Mouse (Mus musculus): ENCODE measurements at regions not wholly inside any gene's neighbourhood (a gene's known extent, or its start where the extent isn't known, plus 50 kb on each side); places are given as distances from the start of the nearest gene placed in this dataset.

DNA sequence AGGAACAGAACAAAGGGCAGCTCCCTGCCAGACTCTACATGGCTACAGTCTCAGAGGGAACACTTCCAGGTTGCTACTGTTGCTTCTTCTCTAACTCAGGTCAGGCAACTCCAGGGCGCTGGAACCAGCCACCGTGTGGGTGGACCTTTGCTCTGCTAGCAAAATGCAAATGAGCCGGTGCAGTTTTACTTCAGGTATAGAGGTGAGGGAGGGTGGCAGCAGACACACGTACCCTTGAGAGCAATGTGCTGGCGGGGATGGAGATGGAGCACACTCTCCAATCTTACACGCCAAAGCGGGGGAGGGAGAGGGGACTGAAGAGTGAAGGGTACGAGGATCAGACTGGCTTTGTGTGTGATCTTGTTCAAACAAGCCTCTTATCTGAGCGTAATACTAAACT lies 68.8 kb upstream of the Epcam start:
- H3K4me3 ChIP-seq (ENCODE audit: extremely low read depth, insufficient read depth, insufficient read length) = no peak overlapping the region
- no peaks in the 10 kb centered on the region for H3K4me1 ChIP-seq (ENCODE audit: control insufficient read depth, insufficient read depth, insufficient read length)
- TF ChIP-seq POLR2A (IDR thresholded peaks at IDR 0.05; ENCODE audit: low read depth, low read length) = no peak
- no peak for TF ChIP-seq CTCF (IDR thresholded peaks at IDR 0.05; ENCODE audit: extremely low read depth, insufficient read depth, insufficient read length, insufficient replicate concordance)
- no peak for DNase-seq (ENCODE audit: low read depth in 1 of 2, low spot score in 2 of 2)
- H3K36me3 ChIP-seq (ENCODE audit: control insufficient read depth, insufficient read depth, low read length) = no peaks in the 10 kb centered on the region
- WGBS = 75% methylated on average over 9 of the region's 9 CpGs
- no peak overlapping the region for H3K27ac ChIP-seq (ENCODE audit: insufficient read depth, low read length)
- no peaks in the 10 kb centered on the region for H3K27me3 ChIP-seq (ENCODE audit: control insufficient read depth, insufficient read depth, low read length)

DNA sequence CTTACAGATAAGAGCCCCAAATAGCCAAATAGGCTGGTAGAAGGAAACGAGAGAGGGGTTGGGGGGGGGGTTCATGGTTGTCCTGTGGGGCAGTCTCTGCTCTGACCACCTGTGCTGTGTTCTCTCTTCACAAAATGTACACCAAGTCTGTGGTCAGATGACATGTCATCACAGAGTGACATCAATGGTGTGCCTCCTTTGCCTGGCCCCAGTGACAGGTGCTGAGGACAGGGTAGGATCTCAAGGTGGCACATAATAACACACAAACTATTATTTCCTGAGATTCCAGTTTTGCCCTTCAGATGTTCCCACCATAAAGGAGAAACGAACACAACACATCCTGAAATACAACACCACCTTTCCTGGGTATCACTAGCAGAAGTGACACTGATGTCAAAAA lies 68.3 kb upstream of the Epcam start:
- WGBS = 46% methylated on average over 2 of the region's 2 CpGs
- no peaks in the 10 kb centered on the region for H3K4me1 ChIP-seq (ENCODE audit: control insufficient read depth, insufficient read depth, insufficient read length)
- TF ChIP-seq CTCF (IDR thresholded peaks at IDR 0.05; ENCODE audit: extremely low read depth, insufficient read depth, insufficient read length, insufficient replicate concordance) = no peak
- no peak for TF ChIP-seq POLR2A (IDR thresholded peaks at IDR 0.05; ENCODE audit: low read depth, low read length)
- H3K4me3 ChIP-seq (ENCODE audit: extremely low read depth, insufficient read depth, insufficient read length) = no peak overlapping the region
- no peaks in the 10 kb centered on the region for H3K27me3 ChIP-seq (ENCODE audit: control insufficient read depth, insufficient read depth, low read length)
- no peak overlapping the region for H3K27ac ChIP-seq (ENCODE audit: insufficient read depth, low read length)
- no peak for DNase-seq (ENCODE audit: low read depth in 1 of 2, low spot score in 2 of 2)
- H3K36me3 ChIP-seq (ENCODE audit: control insufficient read depth, insufficient read depth, low read length) = no peaks in the 10 kb centered on the region

DNA sequence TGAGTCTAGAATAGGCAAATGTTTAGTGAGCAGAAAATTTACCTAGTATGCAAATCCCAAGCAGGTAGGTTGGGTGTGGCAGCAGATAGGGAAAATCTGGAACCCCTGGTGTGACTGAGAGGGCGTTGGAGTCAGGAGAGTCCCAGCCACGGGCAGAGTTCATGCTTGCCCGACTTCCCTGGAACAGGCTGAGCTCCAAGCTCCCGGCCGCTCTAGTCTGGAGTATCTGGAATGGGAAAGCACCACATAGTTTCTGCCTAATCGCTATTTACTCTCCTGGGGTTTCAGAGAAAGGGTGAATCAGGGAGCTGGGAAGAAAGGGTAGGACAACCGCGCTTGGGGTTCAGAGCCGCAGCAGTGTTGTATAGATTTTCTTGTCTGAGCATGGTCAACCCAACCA lies 65.8 kb upstream of the Epcam start:
- DNase-seq (ENCODE audit: low read depth in 1 of 2, low spot score in 2 of 2) = no peak
- no peak overlapping the region for H3K27ac ChIP-seq (ENCODE audit: insufficient read depth, low read length)
- no peaks in the 10 kb centered on the region for H3K4me1 ChIP-seq (ENCODE audit: control insufficient read depth, insufficient read depth, insufficient read length)
- H3K36me3 ChIP-seq (ENCODE audit: control insufficient read depth, insufficient read depth, low read length) = no peaks in the 10 kb centered on the region
- H3K4me3 ChIP-seq (ENCODE audit: extremely low read depth, insufficient read depth, insufficient read length) = no peak overlapping the region
- no peaks in the 10 kb centered on the region for H3K27me3 ChIP-seq (ENCODE audit: control insufficient read depth, insufficient read depth, low read length)
- WGBS = 92% methylated on average over 9 of the region's 9 CpGs
- TF ChIP-seq CTCF (IDR thresholded peaks at IDR 0.05; ENCODE audit: extremely low read depth, insufficient read depth, insufficient read length, insufficient replicate concordance) (no peak), POLR2A (IDR thresholded peaks at IDR 0.05; ENCODE audit: low read depth, low read length) (no peak)

DNA sequence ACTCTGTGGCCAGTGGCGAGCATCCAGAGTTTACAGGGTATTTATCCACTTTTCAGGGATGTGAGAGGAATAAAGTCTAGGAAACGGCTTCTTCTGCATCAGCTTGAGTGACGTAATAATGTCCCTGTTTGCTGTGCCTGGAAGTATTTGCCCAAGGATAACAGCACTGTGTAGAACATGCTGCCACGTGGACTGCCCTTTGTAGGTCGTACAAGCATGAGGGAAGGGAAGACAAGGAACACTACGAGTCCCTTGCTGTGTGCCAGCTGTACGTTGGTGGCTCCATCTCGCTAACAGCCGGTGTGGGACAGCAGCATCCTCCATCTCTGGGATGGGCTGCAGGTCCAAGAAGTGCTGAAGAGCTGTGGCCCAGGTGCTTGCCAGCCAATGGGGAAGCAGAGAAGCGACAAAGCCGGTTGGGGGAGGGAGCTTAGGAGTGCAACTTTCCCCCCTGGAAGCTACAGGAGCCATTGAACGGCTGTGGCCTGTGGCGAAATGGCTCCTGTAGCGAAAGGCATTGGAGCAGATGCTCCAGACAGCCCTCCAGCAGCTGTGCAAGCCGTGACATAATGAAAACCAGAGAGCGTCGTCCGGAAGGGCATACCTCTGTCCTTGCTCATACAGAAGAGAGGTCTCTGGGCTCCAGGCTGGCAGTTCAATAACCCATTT lies 65.0 kb upstream of the Epcam start:
- WGBS = 86% methylated on average over 18 of the region's 18 CpGs
- Histone ChIP-seq H3K27me3 (ENCODE audit: control insufficient read depth, insufficient read depth, low read length) (no peaks in the 10 kb centered on the region), H3K4me1 (ENCODE audit: control insufficient read depth, insufficient read depth, insufficient read length) (no peaks in the 10 kb centered on the region), H3K36me3 (ENCODE audit: control insufficient read depth, insufficient read depth, low read length) (no peaks in the 10 kb centered on the region), H3K4me3 (ENCODE audit: extremely low read depth, insufficient read depth, insufficient read length) (no peak overlapping the region), H3K27ac (ENCODE audit: insufficient read depth, low read length) (no peak overlapping the region)
- DNase-seq (ENCODE audit: low read depth in 1 of 2, low spot score in 2 of 2) = no peak
- TF ChIP-seq POLR2A (IDR thresholded peaks at IDR 0.05; ENCODE audit: low read depth, low read length) (no peak), CTCF (IDR thresholded peaks at IDR 0.05; ENCODE audit: extremely low read depth, insufficient read depth, insufficient read length, insufficient replicate concordance) (no peak)

DNA sequence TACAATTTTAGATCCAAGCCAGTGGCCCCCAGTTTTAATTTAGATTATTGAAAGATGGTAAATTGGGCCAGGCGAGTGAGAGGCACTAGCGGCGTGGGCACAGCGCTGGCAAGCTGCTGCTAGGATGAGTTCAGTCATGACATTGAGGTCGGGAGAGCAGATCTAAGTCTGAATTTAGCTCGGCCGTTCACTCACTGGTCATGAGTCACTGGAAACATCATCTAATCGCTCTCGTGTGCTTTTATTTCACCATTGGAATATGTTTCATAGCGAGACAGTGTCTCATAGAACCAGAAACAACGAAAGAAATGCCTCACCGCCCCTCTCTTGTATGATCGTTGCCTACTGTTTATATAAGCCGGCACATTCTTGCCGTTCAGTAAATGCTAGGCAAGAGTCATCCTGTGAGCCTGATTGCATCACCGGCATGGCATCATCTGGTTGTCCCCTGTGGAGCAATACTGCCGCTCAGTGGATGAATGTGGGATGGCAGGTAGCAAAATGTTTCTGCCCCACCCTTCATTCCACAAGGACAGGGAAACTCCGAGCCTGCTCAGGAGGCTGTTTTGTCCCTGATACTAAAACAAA lies 64.3 kb upstream of the Epcam start:
- no peak overlapping the region for H3K4me3 ChIP-seq (ENCODE audit: extremely low read depth, insufficient read depth, insufficient read length)
- TF ChIP-seq CTCF (IDR thresholded peaks at IDR 0.05; ENCODE audit: extremely low read depth, insufficient read depth, insufficient read length, insufficient replicate concordance) (peak; percentile 97; the same call in 1 of the 2 replicates), POLR2A (IDR thresholded peaks at IDR 0.05; ENCODE audit: low read depth, low read length) (no peak)
- H3K27ac ChIP-seq (ENCODE audit: insufficient read depth, low read length) = no peak overlapping the region
- peak; percentile 67 to 81 for DNase-seq (ENCODE audit: low read depth in 1 of 2, low spot score in 2 of 2)
- H3K4me1 ChIP-seq (ENCODE audit: control insufficient read depth, insufficient read depth, insufficient read length) = no peaks in the 10 kb centered on the region
- 31% methylated on average over 18 of the region's 18 CpGs for WGBS
- no peaks in the 10 kb centered on the region for H3K27me3 ChIP-seq (ENCODE audit: control insufficient read depth, insufficient read depth, low read length)
- H3K36me3 ChIP-seq (ENCODE audit: control insufficient read depth, insufficient read depth, low read length) = no peaks in the 10 kb centered on the region

DNA sequence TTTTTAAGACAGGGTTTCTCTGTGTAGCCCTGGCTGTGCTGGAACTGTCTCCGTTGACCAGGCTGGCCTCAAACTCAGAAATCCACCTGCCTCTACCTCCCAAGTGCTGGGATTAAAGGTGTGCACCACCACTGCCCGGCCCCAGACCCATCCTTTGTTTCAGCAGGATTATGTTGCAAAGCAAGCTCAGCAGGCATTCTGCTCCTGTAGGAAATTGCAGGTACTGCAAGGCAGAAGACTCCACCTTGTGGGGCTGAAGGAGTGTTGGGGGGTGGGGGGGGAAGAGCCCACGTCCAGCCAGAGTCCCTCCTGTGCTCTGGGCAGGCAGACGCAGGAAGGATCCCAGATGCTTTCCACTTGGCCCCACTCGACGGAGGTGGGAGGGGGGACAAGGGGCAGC lies 52.2 kb upstream of the Epcam start:
- no peaks in the 10 kb centered on the region for H3K4me1 ChIP-seq (ENCODE audit: control insufficient read depth, insufficient read depth, insufficient read length)
- TF ChIP-seq CTCF (IDR thresholded peaks at IDR 0.05; ENCODE audit: extremely low read depth, insufficient read depth, insufficient read length, insufficient replicate concordance) (no peak), POLR2A (IDR thresholded peaks at IDR 0.05; ENCODE audit: low read depth, low read length) (no peak)
- no peak for DNase-seq (ENCODE audit: low read depth in 1 of 2, low spot score in 2 of 2)
- no peaks in the 10 kb centered on the region for H3K27me3 ChIP-seq (ENCODE audit: control insufficient read depth, insufficient read depth, low read length)
- no peak overlapping the region for H3K27ac ChIP-seq (ENCODE audit: insufficient read depth, low read length)
- H3K36me3 ChIP-seq (ENCODE audit: control insufficient read depth, insufficient read depth, low read length) = no peaks in the 10 kb centered on the region
- no peak overlapping the region for H3K4me3 ChIP-seq (ENCODE audit: extremely low read depth, insufficient read depth, insufficient read length)
- WGBS = 77% methylated on average over 6 of the region's 6 CpGs

DNA sequence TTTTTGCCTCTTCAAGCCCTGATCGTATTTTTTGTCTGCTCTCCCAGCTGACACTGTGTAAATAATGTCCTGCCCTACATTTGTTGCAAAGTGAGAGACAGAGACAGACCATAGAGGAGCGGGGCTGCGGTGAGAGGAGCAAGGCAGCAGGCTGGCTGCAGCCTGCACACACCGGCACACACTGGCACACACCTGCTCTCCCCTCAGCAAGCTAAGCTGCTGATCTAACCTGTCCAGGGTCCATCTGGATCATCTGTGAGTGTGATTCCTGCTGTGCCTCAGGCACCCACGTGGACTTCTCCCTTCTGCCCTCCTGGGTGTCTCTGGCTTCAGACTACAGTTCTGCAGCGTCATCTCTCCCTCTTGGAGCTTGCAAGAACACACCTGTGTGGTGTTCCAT lies 50.4 kb upstream of the Epcam start:
- TF ChIP-seq POLR2A (IDR thresholded peaks at IDR 0.05; ENCODE audit: low read depth, low read length) (no peak), CTCF (IDR thresholded peaks at IDR 0.05; ENCODE audit: extremely low read depth, insufficient read depth, insufficient read length, insufficient replicate concordance) (no peak)
- no peaks in the 10 kb centered on the region for H3K27me3 ChIP-seq (ENCODE audit: control insufficient read depth, insufficient read depth, low read length)
- no peak overlapping the region for H3K4me3 ChIP-seq (ENCODE audit: extremely low read depth, insufficient read depth, insufficient read length)
- DNase-seq (ENCODE audit: low read depth in 1 of 2, low spot score in 2 of 2) = no peak
- H3K27ac ChIP-seq (ENCODE audit: insufficient read depth, low read length) = no peak overlapping the region
- no peaks in the 10 kb centered on the region for H3K36me3 ChIP-seq (ENCODE audit: control insufficient read depth, insufficient read depth, low read length)
- H3K4me1 ChIP-seq (ENCODE audit: control insufficient read depth, insufficient read depth, insufficient read length) = no peaks in the 10 kb centered on the region
- WGBS = 74% methylated on average over 6 of the region's 6 CpGs

All from spleen, adult 2 months (tissue).